Mouse (Mus musculus): ENCODE data around the gene Mvb12b.

Gene Mvb12b

GRCm38 (mm10) chr2:33885264-33885651 lies 2.5 kb downstream of the Mvb12b start:
- no peak for DNase-seq (ENCODE audit: low read depth, low spot score)

DNA sequence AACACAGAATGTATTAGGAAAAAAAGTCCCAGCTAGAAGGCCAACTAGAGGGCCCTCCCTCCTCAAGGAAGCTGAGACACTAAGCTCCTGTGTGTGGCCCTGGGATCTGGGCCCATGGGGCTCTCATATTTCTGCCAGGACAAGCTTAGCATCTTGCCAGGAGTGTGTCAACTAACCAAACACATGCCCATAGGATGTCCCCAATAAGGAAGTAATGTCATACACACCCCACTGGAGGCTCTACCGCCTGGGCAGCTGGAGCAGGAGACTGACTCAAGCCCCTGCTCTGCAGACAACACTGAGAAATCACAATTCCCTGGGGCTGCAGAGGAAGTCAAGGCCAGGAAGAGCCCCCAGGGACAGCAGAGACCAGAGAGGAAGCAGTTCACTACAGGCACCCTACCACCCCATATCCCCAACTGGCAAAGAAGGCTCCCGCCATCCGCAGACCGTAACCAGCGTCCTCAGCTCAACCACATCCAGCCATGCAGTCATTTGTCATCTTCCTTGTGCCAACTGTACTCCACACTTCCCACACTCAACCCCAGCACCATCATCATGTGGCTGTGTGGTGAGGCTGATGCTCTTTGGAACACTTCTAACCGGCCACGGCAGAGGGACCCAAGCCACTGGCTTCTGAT lies 3.0 kb downstream of the Mvb12b start:
- DNase-seq (ENCODE audit: low read depth, low spot score) = no peak

DNA sequence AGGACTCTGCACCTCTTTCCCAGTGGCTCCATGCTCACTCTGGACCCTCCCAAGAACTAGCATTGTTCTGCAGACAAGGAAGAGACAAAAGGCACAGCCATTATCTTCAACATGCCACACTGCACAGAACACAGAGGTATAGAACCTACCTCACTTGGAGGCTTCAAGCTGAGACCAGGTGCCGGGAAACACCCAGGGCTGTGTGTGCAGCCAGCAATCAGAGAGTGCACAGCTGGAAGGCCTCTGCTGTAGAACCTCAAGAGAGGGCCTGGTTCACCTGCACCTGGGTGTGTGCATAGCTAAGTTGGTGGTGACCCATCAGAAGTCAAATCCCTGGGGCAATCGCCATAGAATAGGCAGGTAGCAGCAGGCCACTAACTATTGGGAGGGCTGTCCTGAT lies 8.5 kb downstream of the Mvb12b start:
- DNase-seq (ENCODE audit: low read depth, low spot score) = no peak

- DNase-seq (ENCODE audit: low read depth, low spot score) = no peak
Observed at GRCm38 (mm10) chr2:33878437-33878836, 9.3 kb downstream of the Mvb12b start.

DNA sequence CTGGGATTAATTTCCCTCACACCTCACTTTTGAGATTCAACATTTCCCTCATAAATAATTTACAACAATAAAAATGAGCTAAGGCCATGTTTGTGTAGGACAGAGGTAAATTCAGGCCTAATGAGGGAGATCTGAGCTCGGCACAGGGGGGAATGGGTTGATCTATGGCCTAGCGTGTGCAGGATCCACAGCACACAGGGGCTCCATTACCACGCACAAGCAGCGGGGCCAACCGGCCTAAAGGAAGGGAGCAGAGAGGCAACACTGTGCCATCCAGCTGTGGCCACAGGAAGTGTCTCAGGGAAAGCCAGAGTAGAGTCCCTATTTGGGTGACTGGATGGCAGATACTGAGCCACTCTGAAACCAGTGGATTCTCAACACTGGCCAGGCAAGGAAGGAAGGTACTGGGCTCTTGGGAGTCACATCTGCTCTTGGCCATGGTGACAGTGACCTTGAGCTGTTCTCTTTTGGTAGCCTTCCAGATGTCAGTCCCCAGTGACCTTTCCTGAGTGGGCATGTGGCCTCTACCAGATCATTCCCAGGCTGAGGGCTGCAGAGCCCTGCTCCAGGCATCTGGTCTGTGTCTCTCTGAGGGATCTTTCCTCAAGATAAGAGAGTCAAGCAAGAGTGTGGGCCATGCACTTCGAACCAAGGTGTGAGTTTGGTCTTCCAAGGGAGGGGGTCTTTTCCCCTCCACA lies 9.9 kb downstream of the Mvb12b start:
- DNase-seq (ENCODE audit: low read depth, low spot score) = no peak

- DNase-seq (ENCODE audit: low read depth, low spot score) = peak; percentile 72
Observed at GRCm38 (mm10) chr2:33876529-33877290, 11.0 kb downstream of the Mvb12b start.

GRCm38 (mm10) chr2:33875594-33875993 lies 12.2 kb downstream of the Mvb12b start:
- DNase-seq (ENCODE audit: low read depth, low spot score) = no peak

- no peak for DNase-seq (ENCODE audit: low read depth, low spot score)
Observed at GRCm38 (mm10) chr2:33874856-33875576, 12.7 kb downstream of the Mvb12b start.

DNA sequence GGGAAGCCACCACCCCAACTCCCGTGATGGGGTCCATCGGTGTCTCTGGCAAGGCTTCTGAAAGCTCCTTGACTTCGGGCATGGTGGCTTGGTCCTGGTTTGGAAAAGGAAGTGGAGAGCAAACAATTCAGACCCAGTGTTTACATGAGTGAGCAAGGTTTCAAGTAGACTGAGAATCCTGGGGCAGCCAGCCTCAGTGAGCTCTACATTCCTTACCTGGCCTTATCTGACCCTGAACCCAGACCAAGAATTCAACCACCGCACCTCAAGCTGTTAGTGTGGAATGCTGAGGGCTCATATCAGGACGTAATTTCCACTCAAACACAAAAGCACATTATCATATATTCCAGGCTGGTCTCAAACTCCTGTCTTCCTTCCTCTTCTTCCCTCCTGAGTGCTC lies 13.4 kb downstream of the Mvb12b start:
- no peak for DNase-seq (ENCODE audit: low read depth, low spot score)

DNA sequence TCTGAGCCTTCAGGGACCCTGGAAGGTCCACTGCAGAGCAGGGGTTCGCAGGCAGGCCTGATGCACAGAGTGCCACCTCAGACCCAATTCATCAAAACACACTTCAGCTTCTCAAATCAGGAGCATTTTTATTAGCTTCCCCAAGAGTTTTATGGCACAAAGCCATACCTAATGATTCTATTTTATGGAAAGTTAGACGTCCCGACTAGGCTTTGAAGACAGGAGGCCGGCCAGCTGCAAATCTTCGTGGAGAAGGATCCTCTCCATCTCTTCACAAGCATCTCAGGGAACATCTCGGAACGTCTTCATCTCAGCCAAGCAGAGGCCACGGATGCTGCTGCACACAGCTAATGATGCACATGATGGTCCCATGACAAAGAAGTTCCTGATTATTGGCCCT lies 14.2 kb downstream of the Mvb12b start:
- no peak for DNase-seq (ENCODE audit: low read depth, low spot score)

- DNase-seq (ENCODE audit: low read depth, low spot score) = no peak
Observed at GRCm38 (mm10) chr2:33872841-33873271, 14.9 kb downstream of the Mvb12b start.

DNA sequence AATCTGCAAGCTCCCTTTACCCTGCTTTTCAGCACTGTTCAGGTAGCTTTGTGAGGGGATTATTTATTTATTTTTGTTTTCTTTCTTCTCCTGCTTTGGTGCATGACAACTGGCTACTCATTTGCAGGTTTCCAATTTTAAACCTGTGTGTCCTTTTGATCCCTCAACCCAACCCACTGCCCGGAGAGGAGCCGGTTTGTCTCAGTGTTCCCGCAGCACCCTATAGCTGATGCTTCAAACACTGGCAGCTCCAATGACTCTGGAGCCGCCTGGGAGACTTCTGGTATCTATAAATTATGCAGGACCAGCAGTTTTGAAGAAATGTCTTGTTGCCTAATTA lies 16.6 kb downstream of the Mvb12b start:
- DNase-seq (ENCODE audit: low read depth, low spot score) = no peak

DNA sequence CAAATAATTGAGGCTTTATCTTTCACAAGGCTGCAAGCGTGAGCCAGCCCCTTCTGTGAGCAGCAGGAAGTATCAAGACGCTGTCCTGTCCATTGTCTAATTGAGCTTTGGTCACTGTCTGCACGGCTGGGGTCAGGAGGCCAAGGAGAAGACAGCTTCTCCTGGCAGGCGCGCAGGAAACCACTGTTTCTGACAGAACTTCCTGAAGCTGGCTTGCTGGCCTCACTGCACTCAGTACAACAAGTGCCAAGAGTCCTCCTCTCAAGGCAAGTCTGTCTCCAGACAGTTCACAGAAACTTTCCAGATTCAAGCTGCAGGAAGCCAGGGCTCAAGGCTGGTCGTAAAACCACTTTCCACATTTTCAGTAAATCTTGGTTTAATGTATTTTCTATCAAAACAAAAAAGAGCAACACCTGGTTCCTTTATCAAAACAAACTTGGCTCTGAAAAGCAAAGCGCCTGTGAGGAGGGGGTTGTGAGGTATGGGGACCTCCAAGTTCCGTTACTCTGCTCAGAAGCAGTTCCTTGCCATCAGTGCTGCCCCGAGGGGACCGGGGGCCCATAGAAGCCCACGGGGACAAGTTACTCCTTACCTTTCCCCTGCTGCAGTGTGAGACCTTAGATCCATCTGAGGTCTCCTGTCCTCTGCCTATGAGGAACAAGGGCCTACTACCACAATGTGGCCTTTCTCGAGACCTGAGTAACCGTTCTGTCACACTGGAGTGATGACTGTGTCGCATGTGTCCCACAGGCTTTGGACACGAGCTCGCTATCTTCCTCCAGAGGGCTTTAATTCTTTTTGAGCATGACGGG lies 17.2 kb downstream of the Mvb12b start:
- DNase-seq (ENCODE audit: low read depth, low spot score) = no peak

- DNase-seq (ENCODE audit: low read depth, low spot score) = no peak
Observed at GRCm38 (mm10) chr2:33869689-33870343, 17.9 kb downstream of the Mvb12b start.

DNA sequence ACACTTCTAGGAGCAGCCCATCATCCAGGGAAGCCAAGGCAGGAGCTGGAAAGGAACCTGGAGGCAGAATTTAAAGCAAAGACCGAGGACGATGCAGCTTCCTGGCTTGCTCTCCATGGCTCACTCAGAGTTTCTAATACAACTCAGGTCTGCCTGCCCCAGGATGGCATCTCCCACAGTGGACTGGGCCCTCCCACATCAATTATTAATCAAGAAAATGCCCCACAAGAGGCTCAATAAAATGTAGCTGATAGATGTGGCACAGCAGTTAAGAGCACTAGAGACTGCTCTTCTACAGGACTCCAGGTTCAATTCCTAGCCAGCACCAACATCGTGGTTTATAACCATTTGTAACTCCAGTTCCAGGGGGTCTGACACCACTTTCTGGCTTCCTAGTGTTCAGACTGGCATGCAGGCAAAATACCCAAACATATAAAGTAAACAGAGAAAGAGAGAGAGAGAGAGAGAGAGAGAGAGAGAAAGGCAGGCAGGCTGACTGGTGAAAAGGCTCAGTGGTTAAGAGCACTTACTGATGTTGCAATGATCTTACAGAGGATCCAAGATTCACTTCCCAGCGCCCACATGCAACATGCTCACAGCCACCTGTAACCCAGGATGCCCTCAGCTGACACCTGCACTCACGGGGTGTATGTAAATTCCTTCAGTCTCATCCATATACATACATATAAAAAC lies 18.6 kb downstream of the Mvb12b start:
- DNase-seq (ENCODE audit: low read depth, low spot score) = no peak

GRCm38 (mm10) chr2:33868322-33868721 lies 19.4 kb downstream of the Mvb12b start:
- DNase-seq (ENCODE audit: low read depth, low spot score) = no peak

DNA sequence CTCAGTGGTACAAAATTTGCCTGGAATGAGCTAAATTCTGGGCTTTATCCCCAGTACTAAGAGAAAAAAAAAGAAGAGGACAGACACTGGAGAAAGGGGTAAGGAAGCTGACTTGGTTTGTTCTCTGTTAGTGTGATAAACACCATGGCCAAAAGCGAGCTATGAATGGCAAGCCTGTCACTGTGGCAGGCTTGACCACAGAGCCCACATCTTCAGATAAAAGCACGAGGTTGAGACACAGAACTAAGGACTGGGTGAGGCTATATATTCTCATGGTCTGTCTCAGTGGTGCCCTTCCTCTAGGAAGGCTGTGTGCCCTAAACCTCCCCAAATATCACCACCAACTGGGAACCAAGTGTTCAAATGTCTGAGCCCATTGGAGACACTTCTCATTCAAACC lies 31.0 kb downstream of the Mvb12b start:
- no peak for DNase-seq (ENCODE audit: low read depth, low spot score)

DNA sequence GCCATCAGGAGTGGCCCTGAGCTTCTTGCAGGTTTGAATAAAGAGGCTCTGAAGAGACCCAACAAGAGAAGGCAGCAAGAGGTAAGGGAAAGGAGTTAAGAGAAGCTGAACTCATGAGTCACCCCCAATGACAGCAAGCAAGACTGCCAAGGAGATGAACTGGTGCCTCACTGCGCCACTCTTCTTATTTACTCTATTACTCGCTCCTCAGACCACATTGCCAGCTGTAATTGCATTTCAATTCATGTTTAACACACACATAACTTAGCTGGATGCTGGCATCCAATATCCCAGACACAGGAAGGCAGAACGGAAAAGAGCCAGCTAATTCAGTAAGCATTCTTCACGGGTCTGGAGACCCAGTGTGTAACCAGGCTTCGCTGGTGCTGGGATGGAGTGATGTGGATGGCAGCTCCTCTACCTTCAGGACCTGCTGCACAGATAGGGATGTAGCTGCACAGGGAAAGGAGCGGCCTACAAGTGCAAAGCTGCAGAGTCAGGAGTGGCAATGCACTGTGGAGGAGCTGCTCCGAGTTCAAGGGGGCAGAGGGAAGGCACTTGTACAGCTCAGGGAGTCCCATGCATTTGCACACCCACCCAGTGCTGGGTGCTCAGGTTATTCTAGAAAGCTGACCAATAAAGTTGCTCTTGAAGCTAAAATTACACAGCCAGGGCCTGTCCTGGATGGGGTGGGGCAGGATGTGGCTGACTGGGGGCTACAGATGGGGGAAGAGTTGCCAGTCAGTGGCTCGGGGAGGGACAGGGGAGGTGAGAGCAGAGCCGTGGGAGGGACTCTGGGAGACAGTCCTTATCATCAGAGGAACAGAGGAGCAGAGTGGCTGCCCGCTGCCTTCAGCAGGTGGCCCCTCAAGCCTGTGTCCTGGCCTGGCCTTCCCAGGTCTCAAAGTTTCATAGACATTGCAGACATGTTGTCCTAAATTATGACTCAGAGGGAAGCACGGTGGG lies 34.5 kb downstream of the Mvb12b start:
- no peak for DNase-seq (ENCODE audit: low read depth, low spot score)

DNA sequence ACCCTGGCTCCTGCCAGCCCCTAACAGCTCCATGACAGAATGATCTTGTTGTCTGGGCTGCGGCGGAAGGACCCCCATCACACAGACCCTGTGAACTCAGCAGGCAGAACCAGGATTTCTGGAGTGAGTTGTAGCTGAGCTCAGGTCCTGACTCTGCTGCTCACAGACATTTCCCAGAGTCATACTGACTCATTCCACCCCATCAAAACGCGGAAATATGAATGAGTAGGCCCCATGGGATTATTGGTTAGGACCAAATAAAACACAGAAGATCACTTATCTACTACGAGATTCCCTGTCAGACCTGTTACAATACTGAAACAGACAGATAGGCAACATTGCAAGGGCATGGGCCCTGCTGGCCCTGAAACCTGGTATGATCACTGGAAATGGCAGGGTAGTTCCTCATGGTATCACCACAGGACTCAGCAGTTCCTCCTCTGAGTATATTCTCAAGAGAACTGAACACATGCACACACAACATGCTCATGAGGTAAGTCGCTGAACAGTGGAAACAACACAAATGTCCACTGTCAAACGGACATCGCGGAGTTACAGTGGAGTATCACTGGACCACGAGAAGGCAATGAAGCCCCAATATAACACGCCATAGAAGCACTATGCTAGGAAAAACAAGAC lies 40.4 kb downstream of the Mvb12b start:
- DNase-seq (ENCODE audit: low read depth, low spot score) = no peak
